Mouse (Mus musculus): ENCODE measurements around the gene Olfr223.
"Not testable (repeated sequence)": the region's sequence is repeated elsewhere in the genome, so short reads cannot be mapped to it uniquely, and the experiment has no call there.

The Olfr223 gene

GRCm38 (mm10) chr11:59596091-59596490 lies 3.0 kb upstream of the Olfr223 start:
- DNase-seq = no peak

- DNase-seq = no peak
Measured at GRCm38 (mm10) chr11:59589496-59589895, 3.6 kb downstream of the Olfr223 start.

- peak; percentile 62 for DNase-seq
Measured at GRCm38 (mm10) chr11:59584539-59584938, 8.6 kb downstream of the Olfr223 start.

DNA sequence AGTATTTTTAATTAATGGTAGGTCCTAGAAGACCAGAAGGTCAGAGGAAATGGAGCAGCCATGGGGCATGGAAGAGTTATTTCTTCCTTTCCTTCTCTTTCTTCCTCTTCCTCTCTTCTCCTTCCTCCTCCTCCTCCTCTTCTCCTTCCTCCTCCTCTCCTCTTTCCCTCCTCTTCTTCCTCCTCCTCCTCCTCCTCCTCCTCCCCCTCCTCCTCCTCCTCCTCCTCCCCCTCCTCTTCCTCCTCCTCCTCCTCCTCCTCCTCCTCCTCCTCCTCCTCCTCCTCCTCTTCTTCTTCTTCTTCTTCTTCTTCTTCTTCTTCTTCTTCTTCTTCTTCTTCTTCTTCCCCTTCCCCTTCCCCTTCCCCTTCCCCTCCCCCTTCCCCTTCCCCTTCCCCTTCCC lies 17.0 kb downstream of the Olfr223 start, which contains the start of gene Olfr222:
Olfr222 (minus strand) TSS at position 101 of the 400 bp plus-strand sequence.
- not testable (repeated sequence) for DNase-seq

DNA sequence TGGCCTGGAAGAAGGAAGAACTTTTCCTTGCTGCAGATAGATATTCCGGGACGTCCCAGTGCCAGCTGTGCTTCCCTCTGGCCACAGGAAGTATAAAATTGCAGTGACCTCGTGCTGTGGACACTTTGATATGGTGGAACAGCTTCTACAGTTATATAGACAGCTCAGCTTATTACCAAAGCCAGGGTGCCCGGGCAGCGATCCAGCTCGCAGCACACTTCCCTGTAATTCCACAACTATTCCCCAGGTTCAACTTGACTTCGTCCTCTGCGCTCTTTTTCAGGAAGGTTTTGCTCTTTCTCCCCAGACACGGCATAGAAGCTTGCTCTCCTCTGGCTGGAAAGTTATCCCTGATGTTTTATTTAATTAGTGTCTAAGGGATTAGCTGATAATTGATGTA lies 17.4 kb downstream of the Olfr223 start:
- DNase-seq = peak; percentile 40

DNA sequence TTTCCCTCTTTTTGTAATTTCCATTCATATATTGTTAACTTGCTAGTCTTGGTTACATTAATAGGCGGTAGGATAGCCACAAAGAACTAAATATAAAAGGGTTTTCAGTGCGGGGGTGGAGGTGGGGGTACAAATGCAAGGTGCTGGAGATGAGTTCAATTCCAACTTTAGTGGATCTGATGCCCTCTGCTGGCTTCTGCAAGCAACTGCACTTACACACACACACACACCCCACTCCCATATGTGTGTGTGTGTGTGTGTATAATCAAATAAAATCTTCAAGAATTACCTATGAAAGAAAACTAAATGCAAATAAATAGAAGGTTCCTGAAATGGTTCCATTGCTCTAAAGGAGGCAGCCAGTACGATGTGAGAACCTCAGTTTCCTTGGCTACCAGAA lies 23.8 kb downstream of the Olfr223 start:
- DNase-seq = peak; percentile 14

DNA sequence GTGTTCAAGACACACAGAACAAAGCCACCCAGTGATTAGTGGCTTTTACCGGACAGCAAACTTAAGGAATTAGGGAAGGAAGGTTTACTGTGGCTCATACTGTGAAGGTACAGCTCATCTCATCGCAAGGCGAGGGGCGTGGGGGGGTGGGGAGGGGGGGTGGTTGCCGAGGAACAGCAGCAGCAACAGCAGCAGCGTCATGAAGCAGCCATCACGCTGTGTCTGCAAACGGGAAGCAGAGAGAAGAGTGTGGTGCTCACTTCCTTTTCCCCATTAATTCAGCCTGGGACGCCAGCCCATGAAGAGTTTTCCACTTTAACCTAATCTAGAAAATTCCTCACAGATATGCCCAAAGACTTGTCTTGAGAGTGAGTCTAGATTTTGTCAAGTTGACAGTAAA lies 30.3 kb downstream of the Olfr223 start:
- no peak for DNase-seq

DNA sequence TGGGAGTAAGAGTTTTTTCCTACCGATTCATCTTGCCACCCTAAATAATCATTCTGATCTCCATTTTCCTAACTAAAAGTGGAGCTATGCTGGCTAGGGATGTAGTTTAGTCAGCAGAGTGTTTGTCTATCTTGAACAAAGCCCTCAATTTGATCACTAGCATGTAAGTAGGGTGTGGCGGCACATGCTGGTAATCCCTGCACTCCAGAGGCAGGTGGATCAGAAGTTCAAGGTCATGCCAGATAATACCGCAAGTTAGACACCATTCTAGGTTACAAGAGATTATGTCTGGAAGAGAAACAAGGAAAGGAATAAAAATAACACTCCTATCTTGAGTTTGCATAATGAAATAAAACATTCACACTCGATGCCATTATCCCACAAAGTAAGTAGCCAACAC lies 30.8 kb downstream of the Olfr223 start:
- DNase-seq = no peak

DNA sequence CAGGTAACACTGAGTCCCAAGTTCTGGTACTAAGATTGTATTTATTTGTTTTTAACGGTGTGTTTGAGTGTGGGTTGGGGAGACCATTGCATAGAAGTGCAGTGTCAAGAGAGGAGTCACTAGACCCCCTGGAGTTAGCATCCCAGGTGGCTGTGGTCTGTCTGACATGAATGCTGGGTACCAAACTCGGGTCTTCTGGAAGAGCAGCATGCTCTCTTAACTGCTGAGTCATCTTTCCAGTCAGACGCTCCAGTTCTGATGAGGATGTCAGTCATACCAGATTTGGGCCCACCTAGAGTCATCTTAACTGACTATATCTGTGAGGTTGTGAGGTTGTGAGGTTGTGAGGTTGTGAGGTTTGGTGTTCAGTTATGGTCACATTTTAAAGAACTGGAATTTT lies 32.2 kb downstream of the Olfr223 start:
- no peak for DNase-seq

DNA sequence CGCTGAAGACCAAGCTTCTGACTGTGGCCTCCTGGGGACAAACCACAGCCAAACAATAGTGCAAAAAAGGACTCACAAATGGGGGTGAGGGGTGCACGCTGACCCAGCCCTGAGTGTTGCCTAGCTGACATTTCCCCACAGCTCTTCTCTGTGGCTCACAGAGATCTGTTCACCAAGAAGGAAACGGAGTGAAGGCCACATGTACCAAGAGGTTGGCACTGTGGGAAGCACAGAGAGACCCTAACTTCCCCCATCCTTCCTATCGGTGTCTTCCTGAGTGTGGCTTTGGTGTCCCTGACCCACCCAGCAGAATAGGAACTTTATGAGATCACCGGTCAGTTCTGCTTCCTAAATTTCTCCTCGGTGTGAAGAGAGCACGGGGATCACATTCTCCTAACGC lies 38.6 kb downstream of the Olfr223 start:
- no peak for DNase-seq

- no peak for DNase-seq
Measured at GRCm38 (mm10) chr11:59554127-59554526, 39.0 kb downstream of the Olfr223 start.

GRCm38 (mm10) chr11:59544005-59544404 lies 49.1 kb downstream of the Olfr223 start:
- no peak for DNase-seq

GRCm38 (mm10) chr11:59543376-59543775 lies 49.7 kb downstream of the Olfr223 start:
- no peak for DNase-seq

DNA sequence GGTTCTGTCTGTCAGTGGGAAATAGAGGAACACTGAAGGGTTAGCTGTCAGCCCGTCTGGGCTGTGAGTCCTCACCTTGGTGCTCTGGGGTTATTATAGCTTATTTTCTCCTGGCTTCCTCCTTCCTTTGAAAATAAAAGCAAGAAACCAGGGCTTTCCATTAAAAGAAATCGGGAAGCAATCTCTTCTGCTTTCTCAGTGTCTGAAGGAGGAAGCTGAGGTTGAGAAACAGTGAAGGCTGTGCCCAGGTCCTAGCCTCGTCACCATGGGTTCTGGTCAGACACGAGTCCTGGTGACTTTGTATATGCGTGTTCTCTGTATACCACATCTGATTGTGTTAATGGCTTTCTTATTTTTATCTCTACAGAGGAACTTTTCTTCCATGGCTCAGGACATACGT lies 50.6 kb downstream of the Olfr223 start:
- DNase-seq = no peak

GRCm38 (mm10) chr11:59541324-59541723 lies 51.8 kb downstream of the Olfr223 start, which contains the start of gene Nlrp3:
Nlrp3 (plus strand) TSS chr11:59541568.
- no peak for DNase-seq

GRCm38 (mm10) chr11:59540123-59540522 lies 53.0 kb downstream of the Olfr223 start:
- DNase-seq = no peak
